Mouse (Mus musculus) thymus, adult 2 months (tissue): ENCODE data around the gene Myl4.

Experiments
- CTCF ChIP-seq: fragments of 200-500 bp; IDR thresholded peaks from 2 replicates; pipeline ENCODE4 v1.5.1; 2012; ENCODE audit warnings: mild to moderate bottlenecking, control low read depth, low read length, moderate library complexity, borderline replicate concordance; ENCODE audit not compliant: control insufficient read depth, poor library complexity, insufficient read depth; ENCODE audit errors: extremely low read depth
- POLR2A ChIP-seq: fragments of 200-500 bp; IDR thresholded peaks from 2 replicates; pipeline ENCODE4 v1.6.1; 2012; ENCODE audit warnings: mild to moderate bottlenecking, low read length, control low read depth, moderate library complexity; ENCODE audit not compliant: control insufficient read depth, poor library complexity, insufficient read depth; ENCODE audit errors: extremely low read depth

DNA sequence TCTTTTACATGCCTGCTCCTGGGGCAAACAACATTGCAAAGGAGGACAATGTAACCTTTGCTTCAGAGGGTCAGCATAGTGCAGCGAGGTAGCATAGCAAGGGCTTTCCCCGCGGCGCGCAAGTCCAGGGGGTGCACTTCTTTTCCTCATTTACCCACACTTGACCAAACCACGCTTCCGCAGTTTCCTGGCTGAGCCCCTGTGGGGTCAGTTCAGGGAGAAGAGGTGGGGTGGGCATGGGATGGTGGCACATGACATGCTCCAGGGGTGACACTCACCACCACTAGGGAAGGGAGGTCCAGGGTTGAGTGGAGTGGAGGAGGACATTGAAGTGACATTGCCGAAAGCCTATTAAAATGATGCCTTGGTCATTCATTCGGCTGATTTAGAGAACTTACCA lies 28.6 kb downstream of the Myl4 start:
- no peak for TF ChIP-seq CTCF
- no peak for TF ChIP-seq POLR2A
